Mouse (Mus musculus) heart, postnatal 14 days (tissue): ENCODE data around the gene Abhd6. TPM values are rescaled to one million over a fixed set of nuclear protein-coding genes. Genes with fewer than 3 reads are reported as not detected.
A peak's percentile ranks its signal among the peaks of the same experiment; 100 is the strongest.

ENCODE experiments used
- DNase-seq, 2 experiments: peaks; one replicate each; pipeline ENCODE4 v3.0.0; 2021 to 2022
- intact Hi-C: fragments of 180-260 bp; cut with DNase I; formaldehyde crosslinking; loops from one replicate; pipeline ENCODE4 v1.15.1; 2025
- total RNA-seq, 2 experiments: library from RNA; stranded (reverse); gene quantifications; 2 replicates each; pipeline ENCODE4 v1.2.3; 2021

The Abhd6 gene
- total RNA-seq, 2 experiments from 2014 or later, result 7.6 to 8.8 TPM

DNA sequence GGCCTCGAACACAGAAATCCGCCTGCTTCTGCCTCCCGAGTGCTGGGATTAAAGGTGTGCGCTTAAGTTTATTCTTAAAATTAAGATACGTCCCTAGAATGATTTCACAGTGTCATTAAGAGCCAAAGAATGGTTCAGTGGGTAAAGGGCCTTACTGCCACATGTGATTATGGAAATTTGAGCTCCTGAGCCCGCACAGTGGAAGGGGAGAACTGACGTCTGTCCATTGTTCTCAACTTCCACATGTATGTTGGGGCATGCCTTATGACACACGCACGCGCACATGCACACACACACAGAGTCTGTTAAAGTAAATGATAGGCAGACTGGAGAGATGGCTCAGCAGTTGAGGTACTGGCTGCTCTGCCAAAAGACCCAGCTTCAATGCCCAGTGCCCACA, 22.2 kb downstream of the Abhd6 start:
- intact Hi-C loops, result no loop called here
- no peak for DNase-seq

DNA sequence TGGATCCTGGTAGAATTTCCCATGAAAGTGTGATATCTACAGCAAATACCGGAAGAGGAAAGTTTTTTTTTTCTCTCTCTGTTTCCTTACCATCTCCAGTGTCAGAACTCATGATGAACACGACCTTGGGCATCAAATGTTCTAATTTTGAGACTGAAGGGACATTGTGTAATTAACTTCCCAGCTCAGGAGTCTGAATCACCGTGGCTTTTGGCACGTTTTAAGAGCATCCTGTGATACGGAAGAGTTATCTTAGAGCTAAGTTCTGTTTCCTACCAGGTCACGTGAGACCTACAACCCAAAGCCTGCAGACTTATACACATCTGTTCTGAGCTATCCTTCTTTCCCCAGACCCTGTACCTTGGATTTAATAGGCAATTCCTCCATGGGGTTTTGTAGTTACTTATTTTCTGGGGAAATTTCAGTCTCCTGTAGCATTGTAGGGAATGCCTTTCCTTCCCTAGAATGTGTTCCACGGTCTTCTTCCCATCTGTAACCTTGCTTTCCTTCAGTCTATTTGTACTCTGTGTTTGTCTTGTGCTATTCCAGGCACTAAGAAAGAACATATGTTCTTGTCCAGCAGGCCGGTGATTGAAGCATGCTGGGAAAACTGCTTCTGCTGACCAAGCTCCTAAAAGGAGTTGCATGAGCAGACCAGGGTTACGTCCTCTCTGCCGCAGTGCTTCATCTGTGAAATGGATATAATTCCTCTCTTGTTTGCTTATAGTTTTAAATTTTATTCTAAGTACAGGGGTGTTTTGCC, 24.2 kb downstream of the Abhd6 start:
- no peak for DNase-seq
- intact Hi-C loops, result no loop called here

DNA sequence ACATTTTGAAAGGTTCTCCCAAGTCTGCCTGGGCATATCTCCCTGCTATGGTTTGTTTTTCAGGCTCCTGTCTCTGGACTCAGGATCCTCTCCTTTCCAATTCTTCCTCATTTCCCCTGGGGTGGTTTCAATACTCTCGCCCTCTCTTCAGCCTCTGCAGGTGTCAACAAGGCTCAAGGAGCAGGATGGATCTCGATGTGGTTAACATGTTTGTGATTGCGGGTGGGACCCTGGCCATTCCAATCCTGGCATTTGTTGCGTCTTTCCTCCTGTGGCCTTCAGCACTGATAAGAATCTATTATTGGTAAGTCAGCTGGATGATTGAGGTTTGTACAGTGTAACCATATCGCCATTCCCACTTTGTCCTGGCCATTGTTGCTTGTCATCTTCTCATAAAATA, 25.4 kb downstream of the Abhd6 start:
- intact Hi-C loops, result no loop called here
- no peak for DNase-seq

DNA sequence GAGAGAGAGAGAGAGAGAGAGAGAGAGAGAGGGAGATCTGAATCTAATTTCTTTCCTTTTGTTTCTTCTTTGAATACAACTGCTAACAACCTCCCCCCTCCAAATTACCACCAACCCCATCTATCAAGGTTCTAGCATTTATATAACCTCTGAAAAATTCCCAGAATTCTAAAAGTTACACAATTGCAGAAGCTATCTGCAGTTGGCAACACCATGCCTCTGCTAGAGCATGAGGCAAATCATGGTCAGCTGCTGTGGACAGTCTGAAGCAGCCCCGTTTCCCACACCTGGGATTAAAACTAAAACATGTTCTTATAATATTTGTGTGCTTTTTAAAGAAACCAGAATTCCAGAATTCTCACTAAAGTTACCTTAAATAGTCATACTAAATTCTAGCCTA, 27.1 kb downstream of the Abhd6 start:
- no peak for DNase-seq
- intact Hi-C loops, result no loop called here

DNA sequence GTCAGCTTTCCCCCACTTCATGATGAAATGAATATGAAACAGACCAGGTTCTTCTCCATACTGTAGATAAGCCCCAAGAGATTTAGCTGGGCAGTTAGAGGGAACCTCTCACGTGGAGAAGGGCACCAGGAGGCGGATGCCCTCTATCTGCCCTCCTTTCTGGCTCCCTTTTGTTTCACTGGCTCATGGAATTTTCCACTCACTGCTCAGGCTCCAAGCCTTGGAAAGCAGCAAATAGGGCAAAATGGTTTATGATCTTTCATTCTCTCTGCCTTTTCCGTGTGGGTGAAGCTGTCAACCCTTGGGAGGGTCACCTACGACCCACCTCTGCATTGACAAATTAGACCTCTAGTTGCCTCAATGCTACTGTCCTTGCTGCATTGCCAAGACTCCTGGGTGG, 27.8 kb downstream of the Abhd6 start:
- DNase-seq, result no peak
- intact Hi-C loops, result no loop called here

DNA sequence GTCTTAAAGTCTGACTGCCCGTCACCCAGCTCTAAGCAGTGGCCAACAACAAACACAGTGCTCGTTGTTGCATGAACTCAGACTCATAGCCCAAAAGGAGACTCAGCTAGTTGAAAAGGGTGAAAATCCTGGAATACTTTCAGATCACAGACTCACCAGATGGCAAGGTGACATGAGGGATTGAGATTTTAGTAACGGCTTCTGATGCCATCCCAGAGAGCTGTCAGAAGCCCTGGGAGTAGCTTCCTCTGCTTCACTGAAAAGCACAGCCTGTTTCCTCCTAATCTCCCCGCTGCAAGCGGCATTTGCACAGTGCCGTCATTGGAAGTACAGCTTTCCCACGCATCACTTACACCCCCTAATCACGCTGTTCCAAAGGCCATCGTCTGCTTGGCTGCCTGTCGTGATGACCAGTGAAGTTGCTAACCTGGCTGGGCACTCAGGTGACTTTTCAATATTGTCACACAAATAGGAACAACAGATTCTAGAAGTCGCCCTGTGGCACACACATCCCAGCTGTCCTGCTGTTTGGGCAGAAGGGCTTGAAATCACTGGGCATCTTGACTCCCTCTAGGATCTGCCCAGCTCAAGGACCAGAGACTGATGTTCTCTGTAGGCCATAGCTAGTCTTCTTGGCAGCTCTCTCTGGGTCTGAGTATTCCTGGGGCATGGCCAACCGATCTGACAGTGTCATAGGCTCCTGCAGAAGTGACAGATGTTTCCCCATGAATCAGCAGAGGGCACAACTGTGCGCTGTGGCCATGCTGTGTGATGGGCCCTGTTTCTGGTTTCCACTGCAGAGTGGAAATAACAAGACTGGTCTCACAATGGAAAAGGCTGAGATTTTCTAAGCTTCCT, 29.6 kb downstream of the Abhd6 start:
- DNase-seq, result peak; percentile 24 to 34
- intact Hi-C loops, result no loop called here

DNA sequence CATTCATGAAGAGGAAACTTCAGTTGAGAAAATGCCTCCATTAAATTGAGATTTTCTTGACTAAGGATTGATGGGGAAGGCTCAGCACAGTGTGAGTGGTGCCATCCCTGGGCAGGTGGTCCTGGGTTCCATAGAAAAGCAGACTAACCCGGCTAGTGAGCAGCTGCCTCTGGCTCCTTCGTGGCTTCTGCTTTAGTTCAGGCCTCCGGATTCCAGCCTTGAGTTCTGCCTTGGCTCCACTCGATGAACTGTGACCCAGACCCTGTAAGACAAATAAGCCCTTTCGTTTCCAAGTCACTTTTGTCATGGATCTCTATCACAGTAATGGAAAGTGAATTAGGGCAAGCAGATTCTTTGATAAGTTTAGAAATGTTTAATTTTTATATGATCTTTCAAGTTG, 31.9 kb downstream of the Abhd6 start:
- DNase-seq, result no peak
- intact Hi-C loops, result no loop called here

DNA sequence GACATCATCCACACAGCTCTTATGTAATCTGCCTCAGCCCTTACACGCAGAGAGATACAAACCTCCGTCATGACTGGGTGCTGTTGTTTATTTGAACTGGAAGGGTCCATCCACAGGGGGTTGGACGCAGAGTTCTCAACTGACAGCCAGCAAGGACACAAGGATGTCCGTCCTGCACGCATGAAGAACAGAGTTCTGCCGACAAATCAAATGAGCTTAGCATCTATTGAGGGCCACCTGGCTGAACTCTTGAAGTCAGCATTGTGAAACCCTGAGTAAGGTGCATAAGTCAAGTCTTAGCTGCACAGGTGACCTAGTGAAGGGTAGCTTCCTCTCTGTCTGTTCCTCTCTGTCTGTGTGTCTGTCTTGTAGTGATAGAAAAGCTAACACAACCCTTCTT, 33.2 kb downstream of the Abhd6 start:
- intact Hi-C loops, result no loop called here

DNA sequence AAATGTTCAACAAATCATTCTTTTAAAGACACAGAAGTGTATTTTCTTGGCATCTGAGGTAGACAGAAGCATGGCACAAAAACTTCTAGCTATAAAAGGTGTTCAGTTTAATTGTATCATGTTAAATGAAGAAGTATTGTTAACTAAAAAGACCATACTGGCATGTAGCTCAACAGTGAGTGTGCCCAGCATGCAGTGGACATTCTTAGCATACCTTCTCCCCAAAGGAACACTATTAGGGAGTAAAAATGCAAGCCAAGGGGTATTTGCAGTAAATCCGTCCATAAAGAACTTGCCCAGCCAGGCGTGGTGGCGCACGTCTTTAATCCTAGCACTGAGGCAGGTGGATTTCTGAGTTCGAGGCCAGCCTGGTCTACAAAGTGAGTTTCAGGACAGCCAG, 33.7 kb downstream of the Abhd6 start:
- intact Hi-C loops, result no loop called here
- no peak for DNase-seq

More for the DNA sequence above, 33.2 kb downstream of the Abhd6 start:
- no peak for DNase-seq

DNA sequence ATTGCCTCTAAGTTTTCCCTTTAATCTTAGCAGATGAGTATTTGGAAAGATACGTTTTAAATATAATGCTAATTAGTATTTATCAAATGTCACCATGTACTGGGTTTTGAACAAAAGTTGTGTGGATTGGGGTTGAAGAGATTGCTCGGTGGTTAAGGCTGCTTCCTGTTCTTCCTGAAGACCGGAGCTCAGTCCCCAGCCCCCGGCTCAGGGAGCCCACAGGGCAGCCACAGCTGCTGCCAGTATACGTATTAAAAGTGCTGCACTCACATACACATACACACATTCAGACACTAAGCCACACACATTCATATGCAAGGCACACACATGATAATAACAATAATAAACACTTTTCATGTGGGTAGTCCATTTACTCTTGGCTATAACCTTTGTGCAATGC, 35.4 kb downstream of the Abhd6 start:
- intact Hi-C loops, result no loop called here
- DNase-seq, result no peak

DNA sequence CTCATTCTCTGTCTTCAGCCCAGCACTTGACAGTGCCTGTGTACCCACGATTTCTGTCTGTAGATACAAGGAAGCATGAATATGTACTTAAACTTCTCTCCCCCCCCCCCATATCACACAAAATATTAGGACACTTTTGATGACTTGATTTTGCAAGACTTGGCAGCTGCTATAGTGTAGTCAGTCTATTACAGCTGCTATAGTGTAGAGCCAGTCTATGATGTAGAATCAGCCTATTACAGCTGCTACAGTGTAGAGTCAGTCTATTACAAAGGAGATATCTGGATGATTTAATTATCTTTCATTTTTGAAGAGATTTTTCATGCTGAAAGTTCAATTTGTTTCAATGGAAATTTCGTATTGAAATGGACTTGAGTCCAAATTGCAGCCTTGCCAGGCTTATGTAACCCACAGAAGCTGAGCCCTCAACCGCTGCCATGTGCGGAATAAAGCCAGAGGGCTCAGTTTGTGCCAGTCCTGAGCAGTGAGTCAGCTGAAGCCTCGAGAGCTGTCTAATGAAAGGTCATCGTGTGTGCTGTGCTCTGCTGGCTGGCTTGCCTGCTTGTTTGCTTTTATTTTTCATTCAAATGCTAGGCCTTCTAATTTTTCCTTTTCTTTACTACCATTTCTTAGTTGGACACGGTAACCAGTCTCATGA, 36.2 kb downstream of the Abhd6 start:
- intact Hi-C loops, result no loop called here
- DNase-seq, result peak; percentile 55 to 69

DNA sequence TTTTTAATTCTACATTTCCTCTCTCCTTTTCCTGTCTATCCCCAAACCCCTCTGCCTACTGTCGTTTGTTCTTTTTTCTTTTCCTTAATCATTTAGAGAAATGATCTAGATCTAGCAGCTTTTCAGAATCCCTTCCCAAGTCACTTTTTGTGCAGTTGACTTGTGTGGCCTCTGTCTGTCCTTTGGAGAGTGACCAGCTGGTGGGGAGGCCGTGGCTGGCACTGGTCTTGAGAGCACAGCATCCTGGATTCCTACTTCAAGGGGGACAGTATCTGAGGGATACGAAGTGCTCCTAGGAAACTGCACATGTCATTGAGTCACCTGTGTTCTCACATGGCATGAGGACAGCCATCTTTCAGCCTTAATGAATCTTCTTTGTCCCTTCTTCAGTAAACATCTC, 37.5 kb downstream of the Abhd6 start:
- intact Hi-C loops, result loop anchor here (10.0 kb wide), 1 partner anchor 75 kb away; no protein-coding TSS in a partner anchor
- no peak for DNase-seq

DNA sequence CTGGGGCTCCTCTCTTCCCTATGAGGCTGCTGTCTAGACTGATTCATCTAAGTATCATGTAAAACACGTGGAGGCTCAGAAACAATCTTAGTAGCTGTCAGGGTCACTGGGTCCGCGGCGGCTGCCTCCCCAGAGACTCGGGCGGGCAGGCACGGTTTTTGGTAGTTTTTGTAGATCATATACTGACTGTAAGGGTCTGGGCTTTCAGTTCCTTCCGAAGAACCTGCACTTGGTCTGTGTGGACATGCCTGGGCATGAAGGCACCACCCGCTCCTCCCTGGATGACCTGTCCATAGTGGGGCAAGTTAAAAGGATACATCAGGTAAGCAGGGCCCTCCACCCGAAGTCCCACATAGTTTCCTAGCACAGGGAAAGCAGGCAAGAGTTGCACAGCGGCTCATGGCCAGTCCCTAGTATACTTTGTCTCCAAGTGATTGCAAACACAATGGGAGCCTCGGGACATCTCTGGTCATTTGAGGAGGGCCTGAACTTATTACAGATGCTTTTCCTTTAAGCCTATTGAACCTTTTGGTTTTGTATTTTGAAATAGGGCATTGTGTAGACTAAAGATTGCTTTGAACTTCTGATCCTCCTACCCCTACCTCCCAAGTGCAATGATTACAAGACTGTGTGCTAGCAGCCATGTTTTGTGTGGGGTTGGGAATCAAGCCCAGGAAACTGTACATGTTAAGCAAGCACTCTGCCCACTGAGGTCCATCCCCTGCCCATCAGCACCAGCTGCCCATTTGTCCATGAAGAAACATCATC, 38.4 kb downstream of the Abhd6 start:
- no peak for DNase-seq
- intact Hi-C loops, result loop anchor here (10.0 kb wide), 1 partner anchor 76 kb away; no protein-coding TSS in a partner anchor

DNA sequence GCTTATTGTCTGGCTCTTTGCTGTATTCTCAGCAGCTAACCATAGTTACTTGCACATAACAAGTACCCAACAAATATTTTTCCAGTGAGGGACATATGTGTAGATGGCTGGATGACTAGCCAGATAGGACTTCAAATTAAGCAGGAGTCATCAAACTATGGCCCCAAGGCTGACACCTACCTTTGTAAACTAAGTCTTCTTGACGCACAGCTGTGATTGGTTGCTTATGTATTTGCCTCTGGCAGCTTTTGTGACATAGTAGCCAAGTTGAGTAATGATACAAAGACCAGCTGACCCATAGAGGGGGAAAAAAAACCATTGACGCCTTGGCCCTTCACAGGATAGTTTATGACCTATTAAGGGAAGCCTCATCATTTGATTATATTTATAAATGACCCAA, 39.4 kb downstream of the Abhd6 start:
- no peak for DNase-seq
- intact Hi-C loops, result loop anchor here (2.0 to 10.0 kb wide), 2 partner anchors 43 to 77 kb away; no protein-coding TSS in a partner anchor

DNA sequence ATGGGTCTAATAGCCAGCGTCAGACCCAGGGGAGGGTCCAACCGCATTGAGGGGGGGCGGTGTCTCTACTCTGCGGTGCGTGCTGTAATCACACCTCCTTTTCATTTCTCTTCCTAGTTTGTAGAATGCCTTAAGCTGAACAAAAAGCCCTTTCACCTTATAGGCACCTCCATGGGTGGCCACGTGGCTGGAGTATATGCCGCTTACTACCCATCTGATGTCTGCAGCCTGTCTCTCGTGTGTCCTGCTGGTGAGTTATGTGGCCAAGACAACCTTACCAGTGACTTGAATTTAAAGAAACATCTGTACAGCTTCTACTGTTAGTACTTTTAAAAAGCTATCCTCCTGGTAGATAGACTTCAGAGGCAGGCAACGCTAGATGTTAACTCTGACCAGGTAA, 39.9 kb downstream of the Abhd6 start:
- DNase-seq, result no peak
- intact Hi-C loops, result loop anchor here (2.0 to 10.0 kb wide), 2 partner anchors 44 to 78 kb away; no protein-coding TSS in a partner anchor

DNA sequence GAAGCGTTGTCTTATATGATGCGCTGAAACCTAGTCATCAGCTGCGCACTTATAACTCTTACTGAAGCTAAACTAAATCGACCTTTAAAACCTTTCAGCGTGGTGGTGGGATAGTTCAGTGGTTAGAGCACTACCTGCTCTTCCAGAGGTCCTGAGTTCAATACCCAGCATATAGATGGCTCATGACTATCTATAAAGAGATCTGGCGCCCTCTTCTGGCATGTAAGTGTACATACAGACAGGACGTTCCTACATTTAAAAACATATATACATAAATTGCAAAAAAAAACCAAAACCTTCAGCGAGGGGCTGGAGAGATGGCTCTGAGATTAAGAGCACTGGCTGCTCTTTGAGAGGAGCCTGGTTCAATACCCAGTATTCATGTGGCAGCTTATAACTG, 41.6 kb downstream of the Abhd6 start:
- peak in 1 of 2 experiments; percentile 38 for DNase-seq
- intact Hi-C loops, result loop anchor here (10.0 kb wide), 1 partner anchor 80 kb away; no protein-coding TSS in a partner anchor

DNA sequence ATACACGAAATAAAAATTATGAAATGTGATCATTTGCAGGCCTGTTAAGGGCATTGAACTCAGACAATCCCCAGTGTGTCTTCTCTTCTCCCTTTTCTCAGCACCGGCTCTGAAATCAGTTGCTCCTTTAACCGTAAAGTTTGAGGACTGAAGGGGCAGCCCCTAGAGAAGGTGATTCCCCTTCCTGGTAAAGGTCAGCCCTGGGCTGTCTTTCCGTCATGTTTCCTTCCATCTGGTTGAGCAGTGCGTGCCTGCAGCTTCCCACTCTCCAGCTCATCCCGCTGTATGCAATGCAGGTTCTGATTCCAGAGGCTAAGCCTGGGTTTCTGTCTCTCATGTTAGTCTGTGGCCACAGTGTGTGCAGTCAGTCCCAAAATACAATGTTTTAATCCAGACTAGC, 42.1 kb downstream of the Abhd6 start:
- no peak for DNase-seq
- intact Hi-C loops, result loop anchor here (10.0 kb wide), 1 partner anchor 80 kb away; no protein-coding TSS in a partner anchor

DNA sequence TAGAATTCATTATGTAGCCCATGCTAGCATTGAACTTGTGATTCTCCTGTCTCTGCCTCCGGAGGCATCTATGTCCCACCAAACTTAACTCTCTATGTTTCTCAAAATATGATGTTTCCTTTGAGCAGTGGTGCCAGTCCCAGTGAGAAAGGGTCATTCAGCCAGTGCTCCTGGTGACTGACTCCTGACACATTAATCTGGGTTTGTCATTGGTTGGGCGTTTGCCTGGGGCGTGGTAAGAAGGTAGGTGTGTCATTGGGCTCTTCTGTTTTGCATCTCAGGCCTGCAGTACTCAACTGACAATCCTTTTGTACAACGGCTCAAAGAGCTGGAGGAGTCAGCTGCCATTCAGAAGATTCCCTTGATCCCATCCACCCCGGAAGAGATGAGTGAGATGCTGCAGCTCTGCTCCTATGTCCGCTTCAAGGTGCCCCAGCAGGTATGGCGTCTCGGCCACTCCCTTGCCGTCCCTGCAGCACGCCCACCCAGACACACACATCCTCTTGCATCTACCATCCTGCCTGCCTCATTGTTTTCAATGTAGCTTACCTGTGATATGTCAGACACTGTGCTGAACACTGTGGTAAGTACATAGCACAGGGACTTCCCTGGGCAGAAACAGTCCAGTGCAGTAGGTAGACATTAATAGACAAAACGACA, 42.6 kb downstream of the Abhd6 start:
- no peak for DNase-seq

DNA sequence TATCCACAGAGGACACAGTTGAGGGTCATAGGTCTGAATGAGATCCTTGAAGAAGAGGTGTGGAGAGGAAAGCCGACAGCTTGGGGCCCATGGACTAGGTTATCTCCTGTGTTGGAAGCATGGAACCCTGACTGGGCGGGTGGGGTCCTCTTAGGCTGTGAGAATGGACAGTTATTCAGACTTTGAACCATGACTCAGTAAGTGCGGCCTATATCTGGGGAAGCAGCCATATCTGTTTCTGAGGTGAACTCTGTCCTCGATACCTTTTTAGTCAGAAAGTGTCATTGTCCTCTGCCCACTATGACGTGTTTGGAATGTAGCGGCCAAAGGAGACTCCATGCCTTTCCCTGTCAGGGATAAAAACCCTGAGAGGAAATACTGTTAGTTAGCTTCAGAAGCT, 44.1 kb downstream of the Abhd6 start:
- intact Hi-C loops, result loop anchor here (10.0 kb wide), 1 partner anchor 82 kb away; no protein-coding TSS in a partner anchor

More for the DNA sequence above, 42.6 kb downstream of the Abhd6 start:
- intact Hi-C loops, result loop anchor here (10.0 kb wide), 1 partner anchor 81 kb away; no protein-coding TSS in a partner anchor

More for the DNA sequence above, 44.1 kb downstream of the Abhd6 start:
- DNase-seq, result no peak
